Mouse (Mus musculus): ENCODE results near the gene Fgf2.

- no peak for TF ChIP-seq CTCF (IDR thresholded peaks at IDR 0.05; ENCODE audit: borderline replicate concordance, insufficient read depth, low read depth, low read length)
- TF ChIP-seq POLR2A (IDR thresholded peaks at IDR 0.05; ENCODE audit: borderline replicate concordance, insufficient read depth, low read length), result no peak
Measured at GRCm38 (mm10) chr3:37313371-37313770, 34.8 kb upstream of the Fgf2 start.
